Mouse (Mus musculus) midbrain, embryonic 11.5 days (tissue): ENCODE results near the gene Hspg2. TPM values are rescaled to one million over a fixed set of nuclear protein-coding genes. Genes with fewer than 3 reads are reported as not detected.

Experiments
- ATAC-seq: fragments of 200-750 bp; cut with Nextera tagmentation; 2 replicates; pipeline ENCODE4 v1.8.0; 2017; ENCODE audit warnings: moderate TSS enrichment, moderate library complexity; ENCODE audit not compliant: low FRiP score
- DNase-seq: peaks from one replicate; pipeline ENCODE4 v3.0.0; 2015; ENCODE audit warnings: low spot score; ENCODE audit errors: missing footprints
- H3K27ac ChIP-seq: fragments of 300-500 bp; sonication (generic); 2 replicates; pipeline ENCODE4 v1.5.1; 2014; ENCODE audit warnings: low read depth, low read length
- H3K27me3 ChIP-seq: fragments of 300-500 bp; sonication (generic); 2 replicates; pipeline ENCODE4 v1.6.1; 2014; ENCODE audit warnings: mild to moderate bottlenecking, low read length, moderate library complexity, mixed read lengths; ENCODE audit not compliant: control insufficient read depth, insufficient read depth
- H3K36me3 ChIP-seq: fragments of 300-500 bp; sonication (generic); 2 replicates; pipeline ENCODE4 v1.6.1; 2014; ENCODE audit warnings: mild to moderate bottlenecking, low read length, moderate library complexity, mixed read lengths; ENCODE audit not compliant: control insufficient read depth, insufficient read depth
- H3K4me1 ChIP-seq: fragments of 300-500 bp; sonication (generic); 2 replicates; pipeline ENCODE4 v1.6.1; 2014; ENCODE audit warnings: low read length; ENCODE audit not compliant: control insufficient read depth, insufficient read depth
- H3K4me2 ChIP-seq: fragments of 300-500 bp; sonication (generic); 2 replicates; pipeline ENCODE4 v1.6.1; 2014; ENCODE audit warnings: mild to moderate bottlenecking, moderate library complexity
- H3K4me3 ChIP-seq: fragments of 300-500 bp; sonication (generic); 2 replicates; pipeline ENCODE4 v1.5.1; 2014; ENCODE audit warnings: low read depth, low read length
- H3K9ac ChIP-seq: fragments of 300-500 bp; sonication (generic); 2 replicates; pipeline ENCODE4 v1.6.1; 2014; ENCODE audit warnings: low read length
- H3K9me3 ChIP-seq: fragments of 300-500 bp; sonication (generic); 2 replicates; pipeline ENCODE4 v1.6.1; 2016; ENCODE audit warnings: low read length; ENCODE audit not compliant: control insufficient read depth
- WGBS: fragments of 180-500 bp; shearing (Covaris S2); extraction: QIAGEN DNeasy Blood & Tissue Kit; methylation state at CpG from one replicate; pipeline ENCODE4 v1.1.7; 2014; 5-methylcytosine and 5-hydroxymethylcytosine counted together
- microRNA-seq: library from miRNA; unstranded; fragments of <30 nt; microRNA quantifications from one replicate; pipeline ENCODE4, GENCODE M21; 2017
- polyA plus RNA-seq: library from polyadenylated mRNA; unstranded; fragments of >200 nt; fragmentation: Nextera tagmentation; extraction: Ambion mirVana; gene quantifications from 2 replicates; pipeline ENCODE4 v1.2.1, GENCODE M21; 2014

Gene Hspg2
- polyA plus RNA-seq, 1 experiment from 2014 or later, result 11.2 TPM

GRCm38 (mm10) chr4:137607023-137607422, 138.5 kb downstream of the Hspg2 start:
- Histone ChIP-seq H3K36me3 (peaks cover 30% of the 10 kb centered on the region), H3K4me2 (no peak overlapping the region), H3K27ac (no peak overlapping the region), H3K9ac (no peak overlapping the region), H3K4me3 (no peak overlapping the region), H3K4me1 (no peaks in the 10 kb centered on the region), H3K27me3 (no peaks in the 10 kb centered on the region), H3K9me3 (no peaks in the 10 kb centered on the region)
- DNase-seq (no peak), ATAC-seq (no peak)
- WGBS, result 97% methylated on average over 2 of the region's 2 CpGs

DNA sequence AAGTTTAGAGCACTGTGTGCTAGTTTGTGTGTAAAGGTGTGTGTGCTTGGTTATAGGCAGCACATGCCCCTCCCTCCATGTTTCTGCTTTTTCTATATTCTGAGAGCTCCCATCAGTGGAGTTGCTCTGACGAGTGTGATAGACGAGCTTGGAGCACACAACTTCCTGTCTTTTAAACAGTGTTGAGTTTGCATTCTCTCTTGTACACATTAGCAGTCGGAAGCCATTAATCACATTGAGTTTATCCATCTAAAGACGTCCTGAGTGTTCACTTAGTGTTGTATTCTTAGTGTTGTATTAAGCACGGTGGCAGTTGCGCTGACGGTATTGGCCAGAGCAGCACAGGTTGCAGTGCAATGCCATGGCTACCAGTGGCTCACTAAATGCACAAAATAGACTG, 140.7 kb downstream of the Hspg2 start:
- Histone ChIP-seq H3K4me2 (no peak overlapping the region), H3K9me3 (no peaks in the 10 kb centered on the region), H3K4me1 (no peaks in the 10 kb centered on the region), H3K27ac (no peak overlapping the region), H3K36me3 (peaks cover 38% of the 10 kb centered on the region), H3K27me3 (no peaks in the 10 kb centered on the region), H3K9ac (no peak overlapping the region), H3K4me3 (no peak overlapping the region)
- ATAC-seq (no peak), DNase-seq (no peak)
- WGBS, result 93% methylated on average over 7 of the region's 7 CpGs

GRCm38 (mm10) chr4:137609702-137610101, 141.1 kb downstream of the Hspg2 start:
- no peak for DNase-seq
- peaks cover 38% of the 10 kb centered on the region for H3K36me3 ChIP-seq
- H3K4me2 ChIP-seq, result no peak overlapping the region
- H3K4me3 ChIP-seq, result no peak overlapping the region
- 84% methylated on average over 7 of the region's 7 CpGs for WGBS
- no peaks in the 10 kb centered on the region for H3K4me1 ChIP-seq
- no peak for ATAC-seq
- H3K27me3 ChIP-seq, result no peaks in the 10 kb centered on the region
- no peaks in the 10 kb centered on the region for H3K9me3 ChIP-seq
- H3K27ac ChIP-seq, result no peak overlapping the region
- no peak overlapping the region for H3K9ac ChIP-seq

GRCm38 (mm10) chr4:137610256-137610655, 141.7 kb downstream of the Hspg2 start:
- Histone ChIP-seq H3K9me3 (no peaks in the 10 kb centered on the region), H3K27ac (no peak overlapping the region), H3K36me3 (peaks cover 38% of the 10 kb centered on the region), H3K9ac (no peak overlapping the region), H3K27me3 (no peaks in the 10 kb centered on the region), H3K4me2 (no peak overlapping the region), H3K4me3 (no peak overlapping the region), H3K4me1 (no peaks in the 10 kb centered on the region)
- DNase-seq, result no peak
- no peak for ATAC-seq
- WGBS, result 92% methylated on average over 15 of the region's 15 CpGs

Small RNA genes within 50 kb of the gene (microRNA-seq; reads per million reads assigned to microRNA genes)
- 0.76 reads per million for gene Mir7018

Other genes starting within 250 kb of the Hspg2 start
- gene Wnt4, start 191.3 kb upstream of the Hspg2 start, polyA plus RNA-seq, result 1.0 and 1.4 TPM in 2 replicates
- 710 and 751 TPM in 2 replicates for gene Cdc42, start 111.0 kb upstream of the Hspg2 start, polyA plus RNA-seq
- gene Cela3a, start 59.0 kb upstream of the Hspg2 start, polyA plus RNA-seq, result not detected in 2 replicates
- not detected in 2 replicates for gene Cela3b, start 38.2 kb upstream of the Hspg2 start, polyA plus RNA-seq
- not detected in 2 replicates for gene 1700013G24Rik, start 15.5 kb upstream of the Hspg2 start, polyA plus RNA-seq
- gene Ldlrad2, start 105.8 kb downstream of the Hspg2 start, polyA plus RNA-seq, result not detected in 2 replicates
- 72.5 and 77.2 TPM in 2 replicates for gene Usp48, start 125.0 kb downstream of the Hspg2 start, polyA plus RNA-seq
- 4.6 and 4.9 TPM in 2 replicates for gene Rap1gap, start 196.0 kb downstream of the Hspg2 start, polyA plus RNA-seq